ENCODE assay signal across 11 mouse cellular contexts in the genomic region with DNA sequence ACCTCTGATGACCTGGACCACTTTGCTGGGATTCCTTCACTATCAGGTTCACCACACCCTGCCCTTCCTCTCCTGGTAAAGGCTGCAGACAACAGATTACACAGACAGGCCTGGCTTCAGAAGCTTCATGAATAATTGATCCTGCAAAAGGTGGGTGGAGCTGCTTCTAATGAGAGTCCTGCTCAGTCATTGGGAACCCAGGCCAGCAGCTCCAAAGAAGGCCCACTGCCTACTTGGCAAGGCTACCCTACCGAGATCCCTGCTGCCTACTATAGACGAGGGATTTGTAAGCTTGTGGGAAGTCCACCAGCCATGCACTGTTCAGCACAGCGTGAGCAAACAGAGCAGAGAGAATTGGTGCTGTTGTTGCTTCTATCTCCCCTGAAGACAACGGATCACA. TPM values are rescaled to one million over a fixed set of nuclear protein-coding genes. Genes with fewer than 3 reads are reported as not detected.
DNase-seq lines count a peak whose midpoint lies in the region; ATAC-seq and TF ChIP-seq lines count a peak whose summit lies in the region.
"Had no signal": no experiment of that assay in that cellular context is flagged by ENCODE, and none has a peak within 500 bp of the region (broad histone marks: within the 10 kb centered on the region; RNA-seq: fewer than 3 reads in every experiment).

No protein-coding gene starts in this region.

- WGBS in midbrain, embryonic 16.5 days, result 2% methylated on average over 4 of the region's 4 CpGs

- no peaks in the 10 kb centered on the region for H3K27me3 ChIP-seq in midbrain, embryonic 16.5 days (ENCODE audit: control insufficient read depth, insufficient read depth, low read depth, low read length)

- DNase-seq in kidney, adult 8-10 months, result peak; percentile 42 to 56
- DNase-seq in kidney, postnatal 10 days, result no peak
- peak; percentile 75 for DNase-seq in brain, embryonic 14.5 days (ENCODE audit: low read depth)
- peak; percentile 36 to 65 for DNase-seq in layer of hippocampus, adult 2 months (ENCODE audit: low spot score in 2 of 2)
- DNase-seq in cerebellum, postnatal 36 days, result no peak
- no peak for DNase-seq in gastrocnemius, postnatal 36 days
- DNase-seq: thymus, adult 2 months had no signal

- H3K4me1 ChIP-seq in midbrain, embryonic 16.5 days (ENCODE audit: control insufficient read depth, insufficient read depth, low read length), result peaks cover 21% of the 10 kb centered on the region

- no peaks in the 10 kb centered on the region for H3K36me3 ChIP-seq in midbrain, embryonic 16.5 days (ENCODE audit: control insufficient read depth, insufficient read depth, low read length)

- peak; percentile 1; the same call in 1 of the 2 replicates for ATAC-seq in midbrain, embryonic 16.5 days
- ATAC-seq in inflammation-experienced regulatory T-cells, adult 6 months, result no peak

- intact Hi-C loops in gastrocnemius, postnatal 36 days (cut with DNase I), result no loop called here

- no peak for TF ChIP-seq CTCF in brain, embryonic 14.5 days (IDR thresholded peaks at IDR 0.05; ENCODE audit: borderline replicate concordance, extremely low read depth, insufficient read depth, insufficient read length)
- no peak for TF ChIP-seq CTCF in layer of hippocampus, adult 2 months (conservative IDR thresholded peaks at IDR 0.05)

- H3K9ac ChIP-seq in midbrain, embryonic 16.5 days (ENCODE audit: low read depth, low read length), result no peak overlapping the region

- peak overlapping the region; percentile 43 for H3K27ac ChIP-seq in layer of hippocampus, adult 2 months
- H3K27ac ChIP-seq in midbrain, embryonic 16.5 days (ENCODE audit: low read length), result no peak overlapping the region
- H3K27ac ChIP-seq: macrophage had no signal

- no peaks in the 10 kb centered on the region for H3K9me3 ChIP-seq in midbrain, embryonic 16.5 days (replicated peaks; ENCODE audit: control insufficient read depth, low read length, poor library complexity, severe bottlenecking)

- TF ChIP-seq POLR2A in brain, embryonic 14.5 days (IDR thresholded peaks at IDR 0.05; ENCODE audit: borderline replicate concordance, extremely low read depth, insufficient read depth, insufficient read length, poor library complexity, severe bottlenecking), result no peak

- H3K4me2 ChIP-seq in midbrain, embryonic 16.5 days (ENCODE audit: low read length), result no peak overlapping the region; the same call in 1 of the 2 replicates

- no peak overlapping the region for H3K4me3 ChIP-seq in layer of hippocampus, adult 2 months
- no peak overlapping the region for H3K4me3 ChIP-seq in midbrain, embryonic 16.5 days (ENCODE audit: low read depth, low read length)

RNA-seq across cellular contexts. Expression of a gene that starts 4.1 kb away (rescaled TPM):
- 57.8 and 83.3 TPM in 2 replicates for polyA plus RNA-seq in brain, embryonic 14.5 days (2012; rRNA removed)
- total RNA-seq in layer of hippocampus, adult 2 months (2021), result 100 to 1,000 TPM; 116 to 124 TPM
- polyA plus RNA-seq in midbrain, embryonic 16.5 days (2015; fragmentation: Nextera tagmentation; extraction: Ambion mirVana), result 12.4 and 13.8 TPM in 2 replicates
- polyA plus RNA-seq in inflammation-experienced regulatory T-cells, adult 6 months (2017; shearing (Covaris generic)), result 1 to 10 TPM; 5.5 to 9.0 (median 6.4) TPM
- total RNA-seq in gastrocnemius, postnatal 36 days (2021), result 1 to 10 TPM; 4.3 to 4.4 TPM

RNA-seq across cellular contexts. Expression of a gene that starts 19.4 kb away (rescaled TPM):
- 24.3 and 26.3 TPM in 2 replicates for polyA plus RNA-seq in brain, embryonic 14.5 days (2012; rRNA removed)
- total RNA-seq in layer of hippocampus, adult 2 months (2021), result 10 to 100 TPM; 33.6 to 34.6 TPM
- 22.7 and 23.9 TPM in 2 replicates for polyA plus RNA-seq in midbrain, embryonic 16.5 days (2015; fragmentation: Nextera tagmentation; extraction: Ambion mirVana)
- polyA plus RNA-seq in inflammation-experienced regulatory T-cells, adult 6 months (2017; shearing (Covaris generic)), result 1 to 10 TPM in 1 of 3 experiments, under 1 TPM in 2; 0.51 to 1.3 (median 0.63) TPM
- under 1 TPM; 0.27 to 0.51 TPM for total RNA-seq in gastrocnemius, postnatal 36 days (2021)

RNA-seq across cellular contexts. Expression of a gene that starts 23.9 kb away (rescaled TPM):
- 0.42 and 0.53 TPM in 2 replicates for polyA plus RNA-seq in brain, embryonic 14.5 days (2012; rRNA removed)
- total RNA-seq in layer of hippocampus, adult 2 months (2021), result under 1 TPM; 0.34 to 1.00 TPM
- 0.55 and 0.62 TPM in 2 replicates for polyA plus RNA-seq in midbrain, embryonic 16.5 days (2015; fragmentation: Nextera tagmentation; extraction: Ambion mirVana)
- not detected for polyA plus RNA-seq in inflammation-experienced regulatory T-cells, adult 6 months (2017; shearing (Covaris generic))
- total RNA-seq in gastrocnemius, postnatal 36 days (2021), result not detected
- polyA plus RNA-seq: heart, embryonic 14.5 days; macrophage; thymus, adult 2 months had no signal

Comparison
In these comparisons a context has a peak if more than half of its experiments do, and no peak if none do; other contexts are left out.
1. DNase-seq: peak in kidney, adult 8-10 months (2 of 2), brain, embryonic 14.5 days (single experiment) and layer of hippocampus, adult 2 months (2 of 2); none in kidney, postnatal 10 days (single experiment), cerebellum, postnatal 36 days (0 of 2) and gastrocnemius, postnatal 36 days (0 of 2).
2. RNA of a gene that starts 19.4 kb away (polyA plus RNA-seq): 24.3 to 26.3 TPM in brain, embryonic 14.5 days and 22.7 to 23.9 TPM in midbrain, embryonic 16.5 days; 0.51 to 1.3 TPM in inflammation-experienced regulatory T-cells, adult 6 months; every median in the first group is over 10 times any median in the second.